Comparison of ENCODE assay signal across 24 mouse cellular contexts in genomic region chr17:12678261-12678660, GRCm38 (mm10). TPM values are rescaled to one million over a fixed set of nuclear protein-coding genes. Genes with fewer than 3 reads are reported as not detected.
DNase-seq lines count a peak whose midpoint lies in the region; ATAC-seq and TF ChIP-seq lines count a peak whose summit lies in the region.
"Had no signal": no experiment of that assay in that cellular context is flagged by ENCODE, and none has a peak within 500 bp of the region (broad histone marks: within the 10 kb centered on the region; RNA-seq: fewer than 3 reads in every experiment).

No protein-coding gene starts in this region.

- TF ChIP-seq CTCF in kidney, adult 2 months (conservative IDR thresholded peaks at IDR 0.05; ENCODE audit: insufficient read depth, insufficient read length, low read depth, low read length): no peak

- peak; percentile 84 for DNase-seq in kidney, adult 2 months
- no peak for DNase-seq in kidney, adult 18-20 months
- DNase-seq in kidney, adult 9 months: peak; percentile 83
- peak; percentile 19 to 75 for DNase-seq in kidney, postnatal 36 days
- DNase-seq in kidney, postnatal 25 days: no peak
- DNase-seq: adrenal gland, adult 8-10 months; adrenal gland, postnatal 14 days; adrenal gland, postnatal 36 days; B cell, adult 2 months; cerebellum, adult 11-12 months; cerebellum, adult 2 months; cerebellum, adult 9-10 months; cerebellum, postnatal 10 days; cerebellum, postnatal 25 days had no signal

- H3K9me3 ChIP-seq in kidney, embryonic 14.5 days (ENCODE audit: control insufficient read depth, low read length): no peaks in the 10 kb centered on the region
- H3K9me3 ChIP-seq: embryonic facial prominence, embryonic 10.5 days; embryonic facial prominence, embryonic 12.5 days; forebrain, embryonic 13.5 days; forebrain, embryonic 15.5 days had no signal

- H3K27ac ChIP-seq in kidney, adult 2 months (ENCODE audit: insufficient read depth, low read depth, low read length): no peak overlapping the region
- no peak overlapping the region for H3K27ac ChIP-seq in kidney, embryonic 14.5 days (ENCODE audit: low read depth, low read length)
- H3K27ac ChIP-seq: embryonic facial prominence, embryonic 10.5 days; embryonic facial prominence, embryonic 12.5 days; forebrain, embryonic 13.5 days; forebrain, embryonic 15.5 days had no signal

- ATAC-seq in kidney, embryonic 14.5 days (ENCODE audit: low FRiP score, low TSS enrichment): no peak
- ATAC-seq: activated CD4-positive, CD25-positive, alpha-beta regulatory T cell, adult 4 months; CD4-positive, CD25-positive, alpha-beta regulatory T cell, adult 4 months; forebrain, embryonic 13.5 days; forebrain, embryonic 15.5 days; Patski had no signal

- H3K4me1 ChIP-seq in kidney, adult 2 months (ENCODE audit: control insufficient read depth, insufficient read depth, low read length): peaks cover 11% of the 10 kb centered on the region; the same call in 1 of the 2 replicates
- H3K4me1 ChIP-seq in kidney, embryonic 14.5 days (ENCODE audit: control insufficient read depth, insufficient read depth, low read length): no peaks in the 10 kb centered on the region
- H3K4me1 ChIP-seq: embryonic facial prominence, embryonic 10.5 days; embryonic facial prominence, embryonic 12.5 days; forebrain, embryonic 13.5 days; forebrain, embryonic 15.5 days had no signal

- no peak overlapping the region for H3K9ac ChIP-seq in kidney, embryonic 14.5 days (ENCODE audit: low read depth, low read length)
- H3K9ac ChIP-seq: embryonic facial prominence, embryonic 12.5 days; forebrain, embryonic 13.5 days; forebrain, embryonic 15.5 days had no signal

- H3K36me3 ChIP-seq in kidney, adult 2 months (ENCODE audit: control insufficient read depth, insufficient read depth, low read length): no peaks in the 10 kb centered on the region
- peaks cover 12% of the 10 kb centered on the region for H3K36me3 ChIP-seq in kidney, embryonic 14.5 days (ENCODE audit: control insufficient read depth, insufficient read depth, low read length)

- no peak overlapping the region for H3K4me3 ChIP-seq in kidney, adult 2 months (ENCODE audit: insufficient read depth, low read depth, low read length)
- H3K4me3 ChIP-seq in kidney, embryonic 14.5 days (ENCODE audit: low read length): no peak overlapping the region
- H3K4me3 ChIP-seq: embryonic facial prominence, embryonic 10.5 days; embryonic facial prominence, embryonic 12.5 days; forebrain, embryonic 13.5 days; forebrain, embryonic 15.5 days had no signal

- no peaks in the 10 kb centered on the region for H3K27me3 ChIP-seq in kidney, adult 2 months (replicated peaks; ENCODE audit: control insufficient read depth, insufficient read depth, low read length)
- H3K27me3 ChIP-seq in kidney, embryonic 14.5 days (ENCODE audit: control insufficient read depth, insufficient read depth, low read length): no peaks in the 10 kb centered on the region
- H3K27me3 ChIP-seq: CH12.LX; embryonic facial prominence, embryonic 12.5 days; forebrain, embryonic 13.5 days; forebrain, embryonic 15.5 days; Patski had no signal

- TF ChIP-seq POLR2A in kidney, adult 2 months (IDR thresholded peaks at IDR 0.05; ENCODE audit: low read depth, low read length): no peak

- no peak overlapping the region for H3K4me2 ChIP-seq in kidney, embryonic 14.5 days (replicated peaks; ENCODE audit: low read depth, low read length)
- H3K4me2 ChIP-seq: embryonic facial prominence, embryonic 12.5 days; forebrain, embryonic 13.5 days; forebrain, embryonic 15.5 days had no signal

RNA-seq across cellular contexts. Expression of gene Slc22a1, which starts 2.6 kb away (rescaled TPM):
- polyA plus RNA-seq in kidney, adult 2 months (2012; rRNA removed): 468 and 516 TPM in 2 replicates
- polyA plus RNA-seq in kidney, embryonic 14.5 days (2014; fragmentation: Nextera tagmentation; extraction: Ambion mirVana): 0.63 and 1.2 TPM in 2 replicates
- polyA plus RNA-seq: CD4-positive, CD25-positive, alpha-beta regulatory T cell, adult 4 months; embryonic facial prominence, embryonic 10.5 days; forebrain, embryonic 11.5 days; forebrain, embryonic 13.5 days; forebrain, embryonic 15.5 days; Patski had no signal

Comparison
In these comparisons a context has a peak if more than half of its experiments do, and no peak if none do; other contexts are left out.
1. DNase-seq: peak in kidney, adult 2 months (single experiment), kidney, adult 9 months (single experiment) and kidney, postnatal 36 days (2 of 2); none in kidney, adult 18-20 months (single experiment) and kidney, postnatal 25 days (0 of 2).
2. RNA of gene Slc22a1, which starts 2.6 kb away (polyA plus RNA-seq): 468 to 516 TPM in kidney, adult 2 months; 0.63 to 1.2 TPM in kidney, embryonic 14.5 days; every median in the first group is over 100 times any median in the second.